Mouse (Mus musculus): ENCODE results near the gene Cyp1a1. TPM values are rescaled to one million over a fixed set of nuclear protein-coding genes. Genes with fewer than 3 reads are reported as not detected.

The Cyp1a1 gene
- not detected in 2 replicates for polyA plus RNA-seq (2016; fragmentation: Nextera tagmentation; extraction: Ambion mirVana)

DNA sequence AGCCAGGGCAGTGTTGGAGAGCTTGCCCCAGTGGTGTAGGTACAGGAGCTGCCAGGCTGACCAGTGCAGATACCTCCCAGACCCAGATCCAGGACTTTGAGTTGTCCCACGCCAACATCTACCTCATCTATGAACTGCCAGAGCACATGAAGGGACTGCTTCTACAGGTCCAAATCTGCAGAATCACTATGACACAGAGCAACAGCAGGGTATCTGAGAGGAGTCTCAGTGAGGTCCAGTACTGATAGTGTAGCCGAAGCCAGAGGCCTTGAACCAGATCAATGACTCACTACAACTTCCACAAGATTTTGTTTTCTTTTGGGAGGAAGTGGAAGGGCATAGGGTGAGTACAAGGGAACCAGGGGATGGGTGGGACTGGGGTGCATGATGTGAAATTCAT is at the start of gene Cyp1a1:
TSS of gene Cyp1a1 (plus strand) at position 178 of the 400 bp plus-strand sequence.
- H3K36me3 ChIP-seq: no peaks in the 10 kb centered on the region
- no peaks in the 10 kb centered on the region for H3K4me1 ChIP-seq (replicated peaks)
- H3K4me2 ChIP-seq: no peak within 1 kb of the TSS
- WGBS: 83% methylated on average over 2 of the region's 2 CpGs
- H3K9ac ChIP-seq (replicated peaks): no peak within 1 kb of the TSS
- no peak within 1 kb of the TSS for H3K4me3 ChIP-seq (replicated peaks)
- H3K9me3 ChIP-seq: no peaks in the 10 kb centered on the region
- H3K27ac ChIP-seq: no peak within 1 kb of the TSS
- ATAC-seq (ENCODE audit: insufficient number of reproducible peaks, insufficient read depth, low FRiP score, low TSS enrichment, low read depth): no peak
- peaks cover 4% of the 10 kb centered on the region for H3K27me3 ChIP-seq

DNA sequence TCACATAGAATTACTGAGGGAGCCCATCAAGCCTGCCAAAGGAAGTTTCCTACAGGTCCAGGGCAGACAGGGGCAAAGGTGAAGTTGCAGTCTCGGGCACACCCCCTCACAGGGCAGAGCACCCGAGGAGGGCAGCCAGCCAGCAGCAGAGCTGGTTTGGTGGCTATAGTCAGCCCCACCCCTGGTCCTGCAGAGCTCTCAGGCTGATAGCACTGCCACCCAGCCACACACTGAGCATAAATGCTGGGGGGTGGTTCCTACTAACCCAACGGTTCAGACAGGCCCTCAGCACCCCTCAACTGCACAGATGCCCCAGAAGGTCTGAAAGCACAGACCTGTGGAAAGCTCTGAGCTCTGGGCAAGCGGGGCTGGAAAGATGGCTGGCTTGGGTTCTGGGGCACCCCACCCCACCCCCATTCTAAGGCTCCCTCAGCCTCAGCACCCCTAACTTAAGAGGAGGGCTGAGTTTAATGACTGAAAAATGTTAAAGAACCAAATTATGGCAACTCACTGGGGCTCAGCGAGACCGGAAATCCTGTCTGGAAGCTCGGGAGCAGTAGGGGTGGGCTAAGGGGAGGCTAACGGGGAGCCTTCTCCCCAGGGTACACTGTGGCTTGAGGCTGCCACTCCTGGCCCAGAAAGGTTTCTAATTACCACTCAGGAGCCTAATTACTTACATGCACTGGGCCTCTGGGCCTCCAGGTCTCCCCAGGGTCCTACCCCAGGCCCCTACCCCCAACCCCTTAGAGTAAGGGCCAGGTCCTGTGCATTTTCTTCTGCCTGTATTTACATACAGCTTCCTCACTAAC is 48.9 kb upstream of the Cyp1a1 start:
- Histone ChIP-seq H3K9ac (replicated peaks) (peak overlapping the region; percentile 52), H3K4me2 (peak overlapping the region; percentile 50), H3K4me1 (replicated peaks) (peaks cover 77% of the 10 kb centered on the region), H3K4me3 (replicated peaks) (peak overlapping the region; percentile 15), H3K9me3 (no peaks in the 10 kb centered on the region), H3K36me3 (peaks cover 27% of the 10 kb centered on the region), H3K27me3 (no peaks in the 10 kb centered on the region), H3K27ac (peak overlapping the region; percentile 91)
- WGBS: 16% methylated on average over 8 of the region's 8 CpGs
- no peak; the same call in 1 of the 2 replicates for ATAC-seq (ENCODE audit: insufficient number of reproducible peaks, insufficient read depth, low FRiP score, low TSS enrichment, low read depth)

DNA sequence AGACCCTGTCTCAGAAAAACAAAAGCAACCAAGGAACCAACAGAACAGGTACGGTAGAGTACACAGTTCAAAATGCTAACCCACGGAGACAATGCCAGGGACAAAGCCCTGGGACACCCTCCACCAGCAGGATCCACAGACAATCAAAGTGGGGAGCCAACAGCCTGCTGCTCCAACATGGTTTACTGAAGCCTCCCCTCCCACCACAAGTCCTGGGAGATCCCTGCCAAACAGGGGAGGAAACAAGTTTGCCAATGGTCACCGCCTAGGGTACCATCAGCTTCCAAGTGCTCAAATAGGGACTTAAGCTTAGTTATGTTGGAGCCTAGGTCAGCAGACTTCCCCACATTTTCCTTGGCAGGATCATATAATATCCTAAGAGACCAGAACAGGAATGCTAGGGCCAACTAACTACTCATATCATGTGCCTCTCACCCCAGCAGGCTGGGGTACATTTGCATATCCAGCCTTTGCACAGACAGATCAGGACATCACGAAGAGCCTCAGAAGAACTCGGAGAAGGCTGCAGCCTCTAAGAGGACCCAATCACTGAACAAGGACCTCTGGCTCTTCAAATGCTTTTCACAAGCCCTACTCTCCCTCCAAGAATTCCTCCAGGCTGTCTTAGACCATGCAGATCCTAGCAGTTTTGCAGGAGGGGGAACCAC is 47.9 kb upstream of the Cyp1a1 start:
- Histone ChIP-seq H3K9me3 (no peaks in the 10 kb centered on the region), H3K4me1 (replicated peaks) (peaks cover 80% of the 10 kb centered on the region), H3K9ac (replicated peaks) (peak overlapping the region; percentile 52; the same call in 1 of the 2 replicates), H3K4me3 (replicated peaks) (peak overlapping the region; percentile 20), H3K27ac (peak overlapping the region; percentile 91), H3K4me2 (peak overlapping the region; percentile 50), H3K36me3 (peaks cover 23% of the 10 kb centered on the region), H3K27me3 (no peaks in the 10 kb centered on the region)
- 74% methylated on average over 5 of the region's 5 CpGs for WGBS
- ATAC-seq (ENCODE audit: insufficient number of reproducible peaks, insufficient read depth, low FRiP score, low TSS enrichment, low read depth): no peak

DNA sequence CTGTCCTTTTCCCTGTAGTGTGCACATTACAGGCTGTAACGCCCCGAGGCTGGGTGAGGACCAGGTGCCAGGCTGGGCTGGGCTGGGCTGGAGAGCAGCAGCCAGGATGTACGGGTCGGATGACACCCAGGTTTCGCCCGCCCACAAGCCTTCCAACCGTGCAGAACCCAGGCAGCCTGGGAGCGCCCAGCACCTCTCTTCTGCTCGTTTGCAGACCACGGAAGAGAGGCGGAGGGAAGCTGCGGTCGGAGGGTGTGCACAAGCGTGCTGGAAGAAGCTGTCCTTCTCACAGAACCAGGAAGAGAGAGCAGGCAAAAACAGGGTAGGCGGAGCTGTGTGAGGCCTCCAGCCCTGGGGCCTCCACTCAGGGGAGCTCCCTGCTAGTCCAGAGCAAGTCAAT is 47.3 kb upstream of the Cyp1a1 start:
- Histone ChIP-seq H3K9me3 (no peaks in the 10 kb centered on the region), H3K4me1 (replicated peaks) (peaks cover 80% of the 10 kb centered on the region), H3K9ac (replicated peaks) (peak overlapping the region; percentile 52), H3K27ac (peak overlapping the region; percentile 91), H3K4me3 (replicated peaks) (peak overlapping the region; percentile 20), H3K36me3 (peaks cover 20% of the 10 kb centered on the region), H3K4me2 (peak overlapping the region; percentile 50), H3K27me3 (no peaks in the 10 kb centered on the region)
- WGBS: 15% methylated on average over 15 of the region's 15 CpGs
- no peak for ATAC-seq (ENCODE audit: insufficient number of reproducible peaks, insufficient read depth, low FRiP score, low TSS enrichment, low read depth)

DNA sequence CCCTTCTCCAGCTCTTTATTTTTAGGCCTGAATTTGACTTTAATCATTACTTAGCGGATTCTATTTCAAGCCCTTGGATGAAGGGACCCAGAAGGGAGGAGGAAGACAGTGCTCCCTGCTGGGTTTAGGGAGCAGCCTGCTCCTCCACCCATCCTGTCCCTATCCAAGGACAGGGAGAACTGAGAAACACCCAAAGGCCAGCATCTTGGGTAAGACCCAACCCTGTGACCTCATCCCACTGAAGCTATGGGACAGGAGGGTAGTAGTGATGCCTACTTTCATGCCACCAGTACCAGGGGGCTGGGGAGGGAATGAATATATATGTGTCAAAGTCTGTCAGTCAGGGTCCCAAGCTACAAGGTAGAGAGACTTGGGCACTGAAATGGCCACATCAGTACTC is 46.7 kb upstream of the Cyp1a1 start:
- Histone ChIP-seq H3K9me3 (no peaks in the 10 kb centered on the region), H3K27ac (peak overlapping the region; percentile 91; the same call in 1 of the 2 replicates), H3K27me3 (no peaks in the 10 kb centered on the region), H3K4me3 (replicated peaks) (0 out of 2 replicates have a peak overlapping the region, but pooled peaks have one; percentile 20), H3K4me2 (peak overlapping the region; percentile 50), H3K9ac (replicated peaks) (peak overlapping the region; percentile 42; the same call in 1 of the 2 replicates), H3K4me1 (replicated peaks) (peaks cover 76% of the 10 kb centered on the region), H3K36me3 (peaks cover 19% of the 10 kb centered on the region)
- WGBS: 75% methylated on average over 1 of the region's 1 CpGs
- no peak for ATAC-seq (ENCODE audit: insufficient number of reproducible peaks, insufficient read depth, low FRiP score, low TSS enrichment, low read depth)

DNA sequence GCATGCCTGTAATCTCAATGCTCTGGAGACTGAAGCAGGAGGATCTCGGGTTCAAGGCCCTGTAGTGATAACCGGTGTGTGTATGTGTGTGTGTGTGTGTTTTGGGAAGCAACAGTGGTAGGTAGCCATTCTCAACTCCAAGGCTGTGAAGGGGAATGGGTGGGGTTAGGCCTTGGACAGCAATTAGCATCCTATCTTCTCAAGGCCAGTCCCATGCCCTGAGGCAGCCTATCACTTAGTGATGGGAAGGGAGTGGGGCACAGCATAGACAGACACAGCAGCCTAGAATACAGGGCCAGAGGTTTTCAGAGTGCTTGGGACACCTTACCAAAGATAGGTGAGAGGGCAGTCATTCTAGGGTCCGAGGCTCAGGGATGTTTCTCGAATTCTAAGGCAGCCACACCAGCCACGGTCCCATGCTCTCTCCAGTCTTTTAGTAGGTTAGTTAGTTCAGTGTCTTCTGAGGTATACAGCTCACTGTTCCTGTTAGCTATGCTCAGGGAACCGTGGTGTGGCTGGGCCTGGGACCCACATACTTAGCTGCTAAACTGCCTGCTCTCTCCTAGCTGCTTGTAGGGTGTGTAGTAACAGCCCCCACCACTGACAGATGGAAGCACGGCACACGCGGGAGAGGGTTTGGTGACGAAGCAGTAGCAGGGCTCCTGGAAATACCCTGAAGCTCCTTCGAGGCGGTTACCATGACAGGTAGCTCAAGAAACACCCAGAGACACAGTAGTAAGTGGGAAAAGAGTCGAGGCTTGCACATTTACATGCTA is 45.8 kb upstream of the Cyp1a1 start:
- H3K27ac ChIP-seq: no peak overlapping the region; the same call in 1 of the 2 replicates
- no peaks in the 10 kb centered on the region for H3K27me3 ChIP-seq

DNA sequence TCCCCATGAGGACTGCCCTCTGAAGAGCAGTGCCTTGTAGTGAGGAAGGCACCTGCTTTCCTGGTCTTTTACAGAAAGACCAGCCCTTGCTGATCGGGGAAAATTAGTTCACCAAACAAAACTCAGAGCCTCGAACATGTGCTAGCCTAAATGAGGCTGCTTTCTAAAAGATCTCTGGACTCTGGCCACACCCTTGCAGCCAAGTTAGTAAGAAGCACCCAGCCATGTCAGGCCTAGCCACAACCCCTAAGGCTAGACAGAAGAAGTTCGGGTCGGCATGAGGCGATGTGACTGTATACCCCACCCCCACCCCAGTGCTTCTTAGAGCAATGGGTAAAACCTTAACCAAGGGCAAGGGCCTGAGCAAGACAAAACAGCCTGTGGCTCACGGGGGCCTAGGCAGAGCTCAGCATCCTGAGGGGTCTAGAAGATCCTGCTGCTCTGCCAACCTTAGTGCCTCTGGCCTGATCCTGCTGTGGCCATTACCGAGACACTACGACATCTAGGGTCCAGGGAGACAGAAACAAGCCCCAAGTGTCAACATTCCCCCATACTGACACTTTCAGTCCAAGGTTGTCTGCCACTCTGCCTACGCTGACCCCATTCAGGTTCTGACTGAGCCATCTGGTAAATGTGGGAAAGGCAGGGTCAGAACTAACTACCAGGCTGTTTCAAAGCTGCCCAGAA is 44.4 kb upstream of the Cyp1a1 start:
- H3K9ac ChIP-seq (replicated peaks): peak overlapping the region; percentile 99
- peak overlapping the region; percentile 99 for H3K4me3 ChIP-seq (replicated peaks)
- peak overlapping the region; percentile 96 for H3K4me2 ChIP-seq
- H3K4me1 ChIP-seq (replicated peaks): peaks cover 61% of the 10 kb centered on the region
- H3K9me3 ChIP-seq: no peaks in the 10 kb centered on the region
- no peak for ATAC-seq (ENCODE audit: insufficient number of reproducible peaks, insufficient read depth, low FRiP score, low TSS enrichment, low read depth)
- 72% methylated on average over 9 of the region's 9 CpGs for WGBS
- H3K27ac ChIP-seq: 0 out of 2 replicates have a peak overlapping the region, but pooled peaks have one; percentile 98
- H3K27me3 ChIP-seq: no peaks in the 10 kb centered on the region
- peaks cover 19% of the 10 kb centered on the region for H3K36me3 ChIP-seq

More for the DNA sequence above, 45.8 kb upstream of the Cyp1a1 start:
- no peak for ATAC-seq (ENCODE audit: insufficient number of reproducible peaks, insufficient read depth, low FRiP score, low TSS enrichment, low read depth)
- peaks cover 19% of the 10 kb centered on the region for H3K36me3 ChIP-seq
- H3K9me3 ChIP-seq: no peaks in the 10 kb centered on the region
- WGBS: 88% methylated on average over 13 of the region's 13 CpGs
- peaks cover 74% of the 10 kb centered on the region for H3K4me1 ChIP-seq (replicated peaks)
- no peak overlapping the region for H3K4me3 ChIP-seq (replicated peaks)
- 0 out of 2 replicates have a peak overlapping the region, but pooled peaks have one; percentile 4 for H3K4me2 ChIP-seq
- no peak overlapping the region for H3K9ac ChIP-seq (replicated peaks)

DNA sequence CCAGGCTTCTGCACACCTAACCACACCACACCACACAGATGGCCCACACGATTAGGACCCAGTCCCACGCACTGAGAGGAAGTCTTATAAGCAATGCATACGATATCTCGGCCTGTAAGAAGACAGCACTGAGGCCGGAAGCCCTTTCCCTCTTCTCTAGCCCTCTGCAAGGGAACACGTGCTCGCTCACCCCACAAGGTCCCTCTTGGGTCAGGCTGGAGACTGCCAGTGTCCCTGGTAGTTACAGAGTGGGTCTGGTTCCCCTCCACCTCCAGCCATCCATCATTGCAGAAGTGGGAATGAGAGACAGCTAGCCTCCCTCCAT is 43.9 kb upstream of the Cyp1a1 start:
- Histone ChIP-seq H3K9ac (replicated peaks) (peak overlapping the region; percentile 99), H3K27me3 (no peaks in the 10 kb centered on the region), H3K27ac (peak overlapping the region; percentile 98; the same call in 1 of the 2 replicates), H3K9me3 (no peaks in the 10 kb centered on the region), H3K36me3 (peaks cover 19% of the 10 kb centered on the region), H3K4me1 (replicated peaks) (peaks cover 56% of the 10 kb centered on the region), H3K4me2 (peak overlapping the region; percentile 96), H3K4me3 (replicated peaks) (peak overlapping the region; percentile 99)
- 54% methylated on average over 7 of the region's 7 CpGs for WGBS
- no peak for ATAC-seq (ENCODE audit: insufficient number of reproducible peaks, insufficient read depth, low FRiP score, low TSS enrichment, low read depth)

DNA sequence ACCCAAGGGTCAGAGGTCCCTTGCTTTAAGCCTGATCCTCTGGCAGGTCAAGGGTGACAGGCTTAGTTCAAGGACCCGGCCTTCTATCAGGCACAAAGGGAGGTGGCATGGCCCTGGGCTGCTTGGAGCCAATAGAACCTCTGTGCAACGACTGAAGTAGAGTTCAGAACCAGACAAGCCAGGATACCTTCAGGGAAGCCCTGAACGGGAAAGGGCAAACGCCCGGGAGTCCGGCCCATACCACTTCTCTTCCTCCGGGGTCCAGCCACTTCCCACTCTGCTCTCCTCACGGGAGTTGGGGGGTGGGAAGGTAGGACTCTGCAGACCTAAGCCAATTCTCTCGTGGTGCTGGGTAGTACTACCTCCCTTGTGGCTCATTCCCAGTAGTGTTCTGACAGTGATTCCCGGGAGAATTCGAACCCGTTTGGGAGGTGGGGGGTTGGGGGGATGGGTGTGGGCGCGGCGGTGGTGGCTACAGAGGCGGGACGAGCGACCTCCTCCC is 43.2 kb upstream of the Cyp1a1 start:
- H3K27me3 ChIP-seq: no peaks in the 10 kb centered on the region

More for the DNA sequence above, 43.2 kb upstream of the Cyp1a1 start:
- H3K36me3 ChIP-seq: peaks cover 19% of the 10 kb centered on the region
- ATAC-seq (ENCODE audit: insufficient number of reproducible peaks, insufficient read depth, low FRiP score, low TSS enrichment, low read depth): peak; percentile 11; the same call in 1 of the 2 replicates
- under 1% methylated on average over 18 of the region's 18 CpGs for WGBS
- H3K4me2 ChIP-seq: peak overlapping the region; percentile 96
- H3K9ac ChIP-seq (replicated peaks): peak overlapping the region; percentile 99
- no peaks in the 10 kb centered on the region for H3K9me3 ChIP-seq
- peak overlapping the region; percentile 99 for H3K4me3 ChIP-seq (replicated peaks)
- H3K27ac ChIP-seq: peak overlapping the region; percentile 98
- peaks cover 49% of the 10 kb centered on the region for H3K4me1 ChIP-seq (replicated peaks)

Data from limb, embryonic 12.5 days (tissue).